Mouse (Mus musculus): ENCODE data around the gene Sema4c.

The Sema4c gene

DNA sequence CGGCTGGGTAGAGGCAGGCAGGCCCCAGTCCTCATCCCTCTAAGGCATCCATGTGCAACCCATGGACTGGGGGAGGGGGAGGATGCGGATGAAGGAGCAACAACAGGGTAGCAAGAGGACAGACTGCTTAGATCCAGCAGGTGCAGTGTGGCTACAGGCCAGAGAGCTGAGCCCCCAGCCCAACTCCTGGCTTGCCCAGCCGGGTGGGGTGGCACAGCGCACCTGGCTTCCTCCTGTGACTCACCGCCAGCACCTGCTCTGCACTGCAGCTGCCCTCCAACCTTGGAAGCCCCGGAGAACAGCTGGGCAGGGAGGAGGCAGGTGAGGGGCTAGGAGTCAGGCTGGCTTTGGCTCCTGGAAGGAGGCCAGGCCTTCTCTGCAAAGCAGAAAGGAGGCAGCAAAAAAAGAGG lies 21.8 kb upstream of the Sema4c start:
- in situ Hi-C loops (cut with MboI, MseI) = no loop called here

DNA sequence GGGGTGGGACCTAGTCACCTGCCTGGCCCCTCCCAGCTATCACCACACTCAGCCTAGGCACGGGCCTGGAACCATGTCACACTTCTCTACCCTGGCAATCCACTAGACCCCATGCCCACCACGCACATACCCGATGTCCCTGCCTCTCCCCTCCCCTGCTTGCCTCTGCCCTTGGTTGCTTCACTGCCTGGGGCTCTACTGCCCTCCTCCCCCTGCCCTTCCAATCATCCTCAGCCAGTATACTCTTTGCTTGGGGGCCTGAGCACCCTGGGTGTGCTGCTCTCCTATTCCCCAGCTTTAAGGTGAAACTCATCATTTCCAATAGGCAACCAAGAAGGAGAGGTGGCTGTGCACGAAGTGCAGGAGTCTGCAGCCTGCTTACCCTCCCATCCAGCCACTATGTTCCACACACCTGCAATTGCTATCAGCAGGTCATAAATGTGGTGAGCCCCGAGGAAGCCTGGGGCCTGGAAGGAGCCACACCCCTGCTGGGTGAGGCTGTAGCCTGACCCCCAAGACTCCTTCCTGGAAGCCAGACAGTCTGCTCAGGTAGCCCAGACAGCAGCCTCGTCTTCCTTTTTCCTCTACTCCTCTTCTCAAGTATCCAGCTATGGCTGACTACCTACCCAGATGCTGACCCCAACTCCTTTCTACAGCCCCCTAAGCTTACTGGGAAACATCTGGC lies 19.0 kb upstream of the Sema4c start:
- in situ Hi-C loops (cut with MboI, MseI) = no loop called here

DNA sequence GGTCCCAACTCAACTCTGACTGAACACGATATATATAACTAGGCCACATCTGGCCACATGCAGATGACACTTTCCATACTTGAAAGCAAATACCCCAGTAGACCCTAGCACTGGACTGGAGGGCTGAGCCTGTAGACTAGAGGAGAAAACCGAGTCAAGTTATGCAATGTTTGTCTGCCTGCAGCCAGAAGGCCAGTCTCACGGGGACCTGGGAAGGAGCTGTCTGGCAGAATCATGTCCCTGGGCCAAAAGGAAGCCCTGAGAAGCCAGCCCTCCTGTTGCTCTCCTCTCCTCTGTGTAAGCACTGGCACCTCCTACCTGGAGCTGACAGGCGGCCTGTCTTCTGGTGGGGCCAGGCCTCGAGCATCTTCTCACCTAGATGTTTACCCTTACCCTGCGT lies 17.2 kb upstream of the Sema4c start:
- in situ Hi-C loops (cut with MboI, MseI) = no loop called here

DNA sequence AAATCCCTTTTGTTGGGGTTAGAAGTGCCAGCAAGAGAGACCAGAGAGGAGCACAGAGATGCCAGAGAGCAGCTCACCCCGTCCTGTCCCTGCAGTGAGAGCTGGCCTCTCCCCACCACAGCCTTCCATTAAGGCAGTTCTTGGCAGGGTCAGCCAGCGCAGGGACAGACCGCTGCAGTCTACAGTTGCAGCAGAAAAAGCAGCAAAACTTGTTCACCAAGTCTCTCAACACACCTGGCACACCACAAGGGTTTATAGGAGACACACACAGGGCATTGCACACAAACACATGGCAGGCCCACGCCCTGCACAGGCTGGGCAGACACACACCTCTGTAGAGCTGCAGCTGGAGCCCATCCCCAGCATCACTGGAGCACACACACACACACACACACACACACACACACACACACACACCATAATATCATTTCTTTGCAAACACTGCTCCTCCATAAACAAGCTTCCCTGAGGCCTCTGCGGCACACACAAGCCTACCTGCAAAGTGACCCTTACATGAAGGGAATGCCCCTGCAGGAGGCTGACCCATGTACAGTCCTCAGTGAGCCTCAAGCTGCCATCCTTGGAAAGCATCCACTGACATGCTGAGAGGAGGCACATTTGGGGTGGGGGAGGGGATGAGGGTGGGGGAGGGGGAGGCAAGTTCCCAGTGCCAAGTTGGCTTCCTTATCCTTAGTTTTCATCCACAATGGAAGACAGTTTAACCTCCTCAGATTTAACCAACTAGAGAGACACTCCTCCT lies 16.2 kb upstream of the Sema4c start:
- in situ Hi-C loops (cut with MboI, MseI) = no loop called here

DNA sequence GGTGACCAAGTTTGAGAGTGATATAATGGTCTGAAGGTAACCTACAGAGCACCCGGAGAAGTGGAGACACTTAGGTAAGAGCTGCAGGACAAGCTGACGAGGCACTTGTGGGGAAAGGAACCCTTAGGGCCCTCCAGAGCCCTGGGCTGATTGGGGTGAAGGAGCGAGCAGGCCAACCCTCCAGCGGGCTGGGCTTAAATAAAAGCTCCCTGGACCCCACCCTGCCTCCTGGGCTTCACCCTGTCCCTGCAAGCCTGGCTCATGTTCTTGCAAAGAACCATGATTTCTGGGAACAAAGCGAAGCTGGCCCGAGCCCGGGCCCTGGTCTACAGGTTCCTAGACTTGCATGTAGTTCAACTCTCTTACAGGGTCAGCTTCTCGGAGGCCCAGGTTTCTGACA lies 15.4 kb upstream of the Sema4c start:
- in situ Hi-C loops (cut with MboI, MseI) = no loop called here

DNA sequence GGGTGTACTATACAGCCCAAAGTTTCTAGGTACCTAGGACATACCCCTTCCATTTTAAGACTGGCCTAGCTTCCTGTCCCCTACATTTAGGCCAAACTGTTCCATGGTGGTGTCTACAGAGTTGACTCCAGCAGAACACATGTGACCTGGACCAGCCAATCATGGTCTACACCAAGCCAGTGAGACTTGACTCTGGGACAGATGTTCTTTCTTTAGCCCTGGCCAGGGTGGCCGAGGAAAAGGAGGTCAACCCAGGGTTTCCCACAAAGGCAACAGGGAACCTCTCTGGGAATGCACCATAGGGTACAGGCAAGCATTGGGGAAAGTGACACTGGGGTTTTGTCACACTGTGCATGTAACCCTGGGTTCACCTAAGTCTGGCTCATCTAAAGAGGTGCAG lies 14.6 kb upstream of the Sema4c start:
- in situ Hi-C loops (cut with MboI, MseI) = no loop called here

DNA sequence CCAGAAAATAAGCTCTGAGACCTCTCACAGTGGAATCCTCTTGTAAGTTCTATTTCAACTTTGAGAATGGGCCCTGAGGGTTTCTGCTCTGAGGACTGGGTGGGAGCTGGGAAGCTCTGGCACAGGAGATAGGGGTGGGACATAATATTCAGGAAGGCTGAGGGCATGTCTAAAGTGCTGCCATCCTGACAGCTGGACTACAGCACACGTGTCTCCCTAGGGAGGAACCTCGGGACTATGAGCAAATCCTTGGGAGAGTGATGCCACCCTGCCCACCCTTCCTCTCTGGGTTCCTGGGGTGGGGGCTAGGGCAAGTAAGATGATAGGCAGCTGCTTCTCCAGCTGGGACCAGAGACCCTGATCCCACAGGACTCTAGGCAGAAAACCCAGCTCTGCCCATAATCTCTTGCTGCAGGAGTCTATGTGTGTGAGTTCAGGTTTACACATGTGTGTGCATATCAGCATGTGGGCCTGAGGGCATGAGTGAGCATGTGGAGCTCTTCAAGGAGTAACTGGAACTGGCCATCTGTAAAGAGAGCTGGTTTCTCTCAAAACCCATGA lies 14.1 kb upstream of the Sema4c start:
- in situ Hi-C loops (cut with MboI, MseI) = no loop called here

DNA sequence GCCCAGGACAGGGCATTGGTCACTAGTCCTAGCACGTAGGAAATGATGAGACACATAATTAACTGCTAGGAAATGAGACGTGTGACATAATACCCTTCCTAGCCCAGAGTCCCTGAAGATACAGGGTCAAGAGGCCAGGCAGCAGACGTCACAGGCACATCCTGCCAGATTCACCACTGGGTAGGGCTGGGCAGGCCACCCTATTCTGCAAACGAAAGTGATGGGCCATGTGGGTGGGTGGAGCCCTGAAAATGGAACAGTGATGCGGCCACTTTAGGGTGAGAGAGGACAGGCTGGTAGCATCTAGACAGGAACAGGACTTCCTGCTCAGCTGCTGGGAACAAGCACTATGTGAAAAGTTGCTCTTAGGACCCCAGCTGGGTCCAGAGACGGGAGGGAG lies 13.5 kb upstream of the Sema4c start:
- in situ Hi-C loops (cut with MboI, MseI) = no loop called here

DNA sequence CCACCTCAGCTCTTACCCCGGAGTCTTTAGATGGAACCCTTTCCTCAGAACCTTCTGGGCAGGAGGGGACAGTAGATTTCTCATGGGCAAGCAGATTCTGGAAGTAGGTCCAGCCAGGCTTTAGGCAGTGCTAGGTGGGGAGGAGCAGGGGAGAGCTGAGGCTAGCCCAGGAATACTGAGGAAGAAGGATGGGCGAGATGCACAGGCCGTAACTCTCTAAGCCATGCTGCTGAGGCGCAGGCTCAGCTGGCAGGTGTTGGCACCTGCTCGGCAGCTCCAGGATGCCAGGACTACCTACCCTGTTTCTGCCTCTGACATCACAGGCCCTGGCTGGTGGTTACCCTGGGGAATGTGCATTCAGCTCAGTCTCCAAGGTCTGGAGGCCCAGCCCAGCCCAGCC lies 12.2 kb upstream of the Sema4c start:
- in situ Hi-C loops (cut with MboI, MseI) = no loop called here

DNA sequence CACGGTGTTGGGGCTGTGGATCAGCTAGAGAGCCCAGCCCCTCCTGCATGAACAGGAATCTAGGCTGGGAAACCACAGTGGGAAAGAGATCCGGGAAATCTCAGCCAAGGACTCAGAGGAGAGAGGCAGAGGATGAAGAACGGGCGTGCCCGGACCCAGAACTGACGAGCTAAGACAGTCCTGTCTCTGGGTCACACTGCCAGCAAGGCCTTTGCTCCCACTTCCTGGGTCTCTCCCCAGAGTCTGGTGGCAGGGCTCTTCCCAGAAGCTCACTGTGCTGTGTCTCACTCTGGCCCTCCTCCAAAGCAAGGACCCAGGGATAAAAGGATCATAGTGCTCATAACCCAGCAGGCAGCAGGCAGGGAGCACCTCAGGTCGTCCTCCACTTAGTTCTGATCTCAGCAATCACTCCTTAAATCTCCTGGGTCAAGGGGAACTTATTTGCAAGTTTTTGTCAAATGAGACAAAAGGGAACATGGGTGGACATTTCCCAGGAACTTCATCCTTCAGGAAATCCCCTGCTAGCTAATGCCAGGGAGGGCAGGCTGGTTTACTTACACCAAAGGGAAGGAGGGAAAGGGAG lies 11.6 kb upstream of the Sema4c start:
- in situ Hi-C loops (cut with MboI, MseI) = no loop called here

DNA sequence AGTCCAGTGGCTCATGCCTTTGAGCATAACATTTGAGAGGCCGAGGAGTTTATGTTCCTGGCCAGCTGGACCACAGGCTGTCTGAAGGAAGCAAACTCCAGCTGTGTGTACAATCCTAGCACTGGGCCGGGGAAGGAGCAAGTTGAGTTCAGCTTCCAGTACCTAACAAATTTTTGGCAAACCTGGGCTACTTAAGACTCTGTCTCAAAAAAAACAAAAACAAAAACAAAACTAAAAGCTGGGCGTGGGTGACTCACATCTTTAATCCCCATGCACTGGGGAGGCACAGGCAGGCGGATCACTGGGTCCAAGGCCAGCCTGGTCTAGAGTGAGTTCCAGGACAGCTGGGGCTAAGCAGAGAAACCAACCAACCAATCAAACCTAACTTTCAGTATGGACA lies 10.6 kb upstream of the Sema4c start:
- in situ Hi-C loops (cut with MboI, MseI) = no loop called here

DNA sequence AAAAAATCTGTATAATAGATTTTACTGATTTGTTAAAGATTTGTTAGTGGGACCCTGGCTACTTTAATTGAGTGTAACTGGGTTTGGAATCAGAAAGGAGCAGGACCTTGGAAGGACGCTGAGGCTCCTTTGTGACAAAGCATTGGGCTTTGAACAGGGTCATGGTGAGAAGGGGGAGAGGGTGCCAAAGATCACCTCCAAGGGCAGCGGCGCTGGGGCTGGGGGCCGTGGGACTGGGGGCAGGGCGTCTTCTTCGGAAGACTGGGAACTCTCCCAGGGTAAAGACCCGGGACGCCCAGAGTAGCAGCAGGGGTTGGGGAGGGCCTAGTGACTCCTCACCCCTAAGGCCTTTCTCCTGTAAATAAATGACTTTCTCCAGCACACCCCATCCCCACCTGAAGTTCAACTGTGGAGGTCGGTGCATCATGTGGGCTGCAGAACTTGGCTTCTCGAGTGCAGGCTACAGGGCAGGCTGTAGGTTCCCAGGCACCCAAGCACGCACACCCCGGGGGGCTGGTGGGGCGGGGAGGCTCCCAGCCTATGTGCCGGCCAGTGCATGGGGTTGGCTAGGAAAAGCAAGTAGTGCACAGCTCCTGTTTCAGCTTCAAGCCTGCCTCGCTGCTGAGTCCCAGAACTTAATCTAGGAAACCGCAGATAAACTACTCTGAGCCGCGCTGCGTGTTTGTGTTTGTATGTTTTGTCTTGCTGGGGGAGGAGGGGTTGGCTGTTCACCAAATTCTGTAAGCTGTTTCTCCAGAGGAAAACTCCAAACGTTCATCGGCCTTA lies 9.9 kb upstream of the Sema4c start:
- in situ Hi-C loops (cut with MboI, MseI) = no loop called here

DNA sequence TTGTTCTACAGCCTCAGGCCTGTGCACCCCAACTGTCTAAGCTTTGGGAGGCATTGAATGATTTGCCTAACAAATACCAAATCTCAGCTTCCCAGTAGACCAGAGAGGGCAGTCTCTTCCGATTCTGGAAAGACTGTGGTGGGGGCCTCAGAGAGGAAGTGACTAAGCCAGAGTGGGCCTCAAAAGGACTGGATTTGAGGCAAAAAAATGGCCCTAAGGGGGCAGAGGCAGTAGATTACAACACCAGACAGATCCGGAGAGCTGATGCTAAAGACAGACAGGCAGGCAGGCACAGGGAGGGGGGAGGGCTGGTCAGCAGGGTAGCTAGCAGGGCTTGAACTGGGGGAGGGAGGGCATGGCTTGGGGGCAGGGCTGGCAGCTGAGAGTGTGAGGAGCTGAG lies 8.3 kb upstream of the Sema4c start:
- in situ Hi-C loops (cut with MboI, MseI) = no loop called here

DNA sequence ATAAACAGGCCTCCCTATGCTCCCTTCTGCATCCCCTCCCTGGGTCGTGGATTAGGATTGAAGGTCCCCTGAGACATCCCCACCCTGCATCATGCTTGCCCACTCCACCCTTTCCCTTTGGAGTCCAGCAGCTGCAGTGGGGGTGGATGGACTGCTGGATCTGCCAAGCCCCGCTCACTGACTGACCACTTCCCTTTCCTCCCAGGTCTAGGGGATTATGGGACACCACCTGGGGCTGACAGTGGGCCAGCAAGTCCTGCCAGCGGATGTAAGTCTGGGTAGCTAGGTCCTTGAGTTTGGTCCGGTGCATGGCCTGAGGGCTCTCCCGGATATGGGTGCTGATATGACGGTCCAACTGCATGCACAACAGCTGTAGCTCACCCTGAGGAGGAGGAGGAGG lies 6.0 kb upstream of the Sema4c start:
- in situ Hi-C loops (cut with MboI, MseI) = no loop called here

DNA sequence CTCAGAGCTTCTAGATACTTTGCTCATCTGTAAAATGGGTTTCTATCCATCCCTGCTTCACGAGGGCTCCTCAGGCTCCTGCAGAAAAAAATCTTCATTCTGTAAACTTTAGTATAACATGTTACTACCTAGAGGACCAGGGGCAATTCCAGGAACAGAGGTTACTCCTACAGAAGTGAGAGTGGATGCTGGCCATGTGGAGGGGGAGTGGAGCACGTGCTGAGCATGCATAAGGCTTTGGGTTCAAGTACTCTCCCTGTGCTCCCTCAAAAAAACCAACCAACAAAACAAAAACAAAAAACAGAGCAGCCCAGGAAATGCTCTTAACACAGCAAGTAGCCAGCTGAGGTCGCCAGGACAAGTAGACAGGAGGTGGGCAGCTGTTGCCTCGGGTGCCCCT lies 5.5 kb upstream of the Sema4c start:
- in situ Hi-C loops (cut with MboI, MseI) = no loop called here

DNA sequence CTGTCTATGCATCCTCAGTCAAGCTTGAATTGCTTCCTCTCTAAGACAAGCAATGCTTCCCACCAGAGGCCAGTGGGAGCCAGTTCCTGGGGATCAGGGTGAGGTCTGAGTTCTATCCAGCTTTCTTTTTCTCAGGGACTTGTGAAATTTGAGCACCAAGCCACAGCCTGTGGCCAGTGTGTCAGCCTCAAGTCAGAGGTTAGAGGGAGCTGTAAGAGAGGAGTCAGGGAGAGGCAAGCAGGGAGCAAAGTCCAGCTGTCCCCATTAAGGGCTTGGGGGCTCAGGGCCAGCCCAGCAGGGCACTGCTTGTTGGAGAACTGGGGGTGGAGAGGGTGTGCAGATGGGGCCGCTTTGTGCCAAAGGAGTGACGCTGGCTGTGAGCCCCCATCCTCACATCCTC lies 5.0 kb upstream of the Sema4c start:
- in situ Hi-C loops (cut with MboI, MseI) = no loop called here

DNA sequence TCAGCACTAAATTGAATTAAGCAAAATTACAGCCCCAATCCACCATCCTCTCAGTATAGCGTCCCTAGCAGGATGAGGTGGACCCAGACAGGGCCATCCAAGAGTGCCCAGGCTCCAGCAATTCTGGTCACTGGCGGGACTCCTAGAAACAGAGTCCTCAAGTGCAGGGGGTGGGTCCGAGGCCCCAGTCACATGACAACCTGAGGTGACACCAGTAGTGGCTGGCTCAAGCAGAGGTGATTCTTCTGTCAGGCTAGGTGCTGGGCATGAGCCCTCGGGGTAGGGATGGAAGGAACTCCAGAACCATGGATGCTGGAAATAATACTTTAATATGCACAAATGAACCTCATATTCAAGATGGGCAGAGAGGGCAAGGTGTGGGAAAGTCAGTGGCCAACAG lies 4.2 kb upstream of the Sema4c start:
- in situ Hi-C loops (cut with MboI, MseI) = no loop called here

DNA sequence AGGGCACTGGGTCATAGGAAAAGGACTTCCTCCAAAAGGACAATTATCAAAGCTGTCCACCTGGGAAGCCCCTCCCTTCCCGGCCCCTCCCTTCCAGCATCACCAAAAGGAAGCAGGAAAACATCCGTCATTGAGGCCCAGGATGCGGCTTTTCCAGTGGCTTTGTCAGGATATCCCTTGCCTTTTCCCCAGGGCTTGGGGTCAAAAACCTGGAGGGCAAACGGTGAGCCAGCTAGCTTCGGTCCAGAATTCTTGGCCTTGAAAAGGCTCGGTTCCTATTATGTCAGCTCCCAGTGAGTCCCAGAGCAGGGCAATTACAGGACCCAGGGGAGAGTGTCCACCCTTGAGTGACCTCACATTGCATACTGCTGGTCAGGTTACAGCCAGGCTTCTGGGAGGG lies 2.8 kb upstream of the Sema4c start:
- in situ Hi-C loops (cut with MboI, MseI) = no loop called here

DNA sequence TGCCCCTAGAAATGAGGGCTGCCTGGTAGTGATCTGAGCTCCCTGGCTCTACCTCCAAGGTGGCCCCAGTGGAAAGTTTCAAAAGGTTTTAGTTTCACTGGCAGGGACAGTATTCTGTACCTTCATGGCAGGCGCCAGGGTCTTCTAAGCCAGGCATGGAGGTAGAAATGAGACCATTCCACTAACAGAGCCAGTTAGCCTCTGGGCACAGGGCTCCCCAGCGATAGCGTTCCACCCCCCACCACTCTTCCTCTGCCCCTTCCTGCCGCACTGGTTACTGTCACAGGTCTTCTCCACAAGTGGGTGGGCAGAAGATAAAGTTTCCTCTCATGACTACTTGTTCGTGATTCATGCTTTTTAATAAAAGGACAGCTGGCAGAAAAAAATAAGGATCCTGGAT lies 1.7 kb upstream of the Sema4c start:
- in situ Hi-C loops (cut with MboI, MseI) = no loop called here

DNA sequence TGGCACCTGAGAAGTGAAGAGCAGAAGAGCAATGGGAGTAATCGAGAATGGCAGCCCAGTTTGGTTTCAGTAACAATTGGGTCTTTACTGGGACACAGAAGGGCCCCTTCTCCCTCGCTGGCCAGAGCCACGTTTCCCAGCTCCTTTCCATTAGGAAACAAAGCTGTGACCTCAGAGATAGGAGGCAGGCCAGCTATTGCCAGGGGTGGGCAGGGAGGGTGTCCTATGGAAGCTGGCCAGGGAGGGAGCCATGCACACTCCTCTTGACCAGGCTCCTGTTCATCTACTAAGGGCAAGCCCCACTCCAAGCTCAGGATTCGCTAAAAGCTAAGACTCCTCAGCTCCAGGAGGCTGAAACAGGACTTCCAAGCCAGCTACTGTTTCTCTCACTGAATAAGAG lies 1.1 kb upstream of the Sema4c start:
- in situ Hi-C loops (cut with MboI, MseI) = no loop called here

DNA sequence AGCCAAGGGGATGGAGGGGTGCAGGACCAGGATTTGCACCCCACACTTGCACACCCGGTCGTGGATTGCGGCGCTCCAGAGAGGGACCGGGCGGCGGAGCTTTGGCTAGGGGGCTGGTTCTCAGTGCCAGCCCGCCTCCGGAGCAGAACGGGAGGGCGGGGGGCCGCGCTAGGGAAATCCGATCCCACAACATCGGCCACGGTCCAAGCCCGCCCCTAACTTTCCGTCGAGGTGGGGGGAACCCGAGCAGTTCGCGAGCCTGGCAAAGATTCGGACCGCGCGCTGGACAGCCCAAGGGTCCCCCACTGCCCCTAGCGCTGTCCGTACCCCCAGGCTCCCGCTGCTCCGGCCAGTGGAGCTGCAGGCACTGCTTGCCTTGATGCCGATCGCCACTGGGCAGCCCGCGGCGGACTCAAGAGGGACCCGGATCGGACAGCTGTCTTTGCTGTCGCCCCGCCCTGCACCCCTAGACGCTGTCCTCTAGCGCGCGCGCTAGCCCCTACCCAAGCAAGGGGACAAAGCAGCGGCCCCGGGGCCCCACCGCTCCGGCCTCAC lies 615 bp downstream of the Sema4c start:
- in situ Hi-C loops (cut with MboI, MseI) = no loop called here

Data from T-helper 2 cell (primary cell).